Mouse (Mus musculus) MEL (cell line): ENCODE measurements at regions not wholly inside any gene's neighbourhood (a gene's known extent, or its start where the extent isn't known, plus 50 kb on each side); places are given as distances from the start of the nearest gene placed in this dataset.

Source experiments
- DNase-seq: peaks from one replicate; pipeline ENCODE4 v3.0.0; 2011; ENCODE audit warnings: low read depth, low spot score
- H3K27ac ChIP-seq: 2 replicates; pipeline ENCODE4 v1.5.1; 2012; ENCODE audit warnings: low read depth, mild to moderate bottlenecking, control low read depth, low read length, moderate library complexity; ENCODE audit not compliant: control insufficient read depth
- H3K27me3 ChIP-seq, 2 experiments: fragments of 150-350 bp in 1 of 2; sonication (generic) in 1 of 2; 2 replicates each; pipeline ENCODE4 v1.6.1; 2012; ENCODE audit warnings: low read length in 2 of 2, mild to moderate bottlenecking in 2 of 2, improper control_type of control experiment in 1 of 2, moderate library complexity in 1 of 2; ENCODE audit not compliant: insufficient read depth in 2 of 2, control insufficient read depth in 1 of 2
- H3K36me3 ChIP-seq, 2 experiments: 2 replicates each; pipeline ENCODE4 v1.6.1; 2012 to 2014; ENCODE audit warnings: low read length in 2 of 2, improper control_type of control experiment in 1 of 2, inconsistent platforms in 1 of 2, mild to moderate bottlenecking in 1 of 2; ENCODE audit not compliant: insufficient read depth in 2 of 2, control insufficient read depth in 1 of 2
- H3K4me1 ChIP-seq, 2 experiments: fragments of 150-350 bp in 1 of 2; sonication (generic) in 1 of 2; 2 replicates each; pipeline ENCODE4 v1.6.1; 2012; ENCODE audit warnings: low read length in 2 of 2, improper control_type of control experiment in 1 of 2, mild to moderate bottlenecking in 1 of 2; ENCODE audit not compliant: insufficient read depth in 2 of 2, control insufficient read depth in 1 of 2
- H3K4me3 ChIP-seq, 2 experiments: fragments of 150-350 bp in 1 of 2; sonication (generic) in 1 of 2; 2 replicates each; pipeline ENCODE4 v1.5.1; 2012; ENCODE audit warnings: low read depth in 2 of 2, low read length in 2 of 2, mild to moderate bottlenecking in 2 of 2, moderate library complexity in 2 of 2, control low read depth in 1 of 2, improper control_type of control experiment in 1 of 2; ENCODE audit not compliant: control insufficient read depth in 1 of 2, insufficient read depth in 1 of 2
- H3K79me2 ChIP-seq: 2 replicates; pipeline ENCODE4 v1.6.1; 2012; ENCODE audit warnings: mild to moderate bottlenecking, low read length, moderate library complexity; ENCODE audit not compliant: control insufficient read depth, poor library complexity, insufficient read depth
- H3K9ac ChIP-seq: 2 replicates; pipeline ENCODE4 v1.6.1; 2012; ENCODE audit warnings: low read depth, mild to moderate bottlenecking, control low read depth, low read length, moderate library complexity; ENCODE audit not compliant: control insufficient read depth, poor library complexity, severe bottlenecking
- H3K9me3 ChIP-seq: fragments of 150-350 bp; sonication (generic); replicated peaks from 2 replicates; pipeline ENCODE4 v1.6.1; 2012; ENCODE audit warnings: mild to moderate bottlenecking, low read length, improper control_type of control experiment, moderate library complexity; ENCODE audit not compliant: insufficient read depth
- BHLHE40 ChIP-seq: IDR thresholded peaks from 2 replicates; pipeline ENCODE4 v1.6.1; 2012; ENCODE audit warnings: low read depth, mild to moderate bottlenecking, inconsistent platforms, low read length, improper control_type of control experiment, borderline replicate concordance
- CHD1 ChIP-seq: IDR thresholded peaks from 2 replicates; pipeline ENCODE4 v1.6.1; 2012; ENCODE audit warnings: low read depth, mild to moderate bottlenecking, inconsistent platforms, low read length, improper control_type of control experiment
- CHD2 ChIP-seq: IDR thresholded peaks from 2 replicates; pipeline ENCODE4 v1.6.1; 2011; ENCODE audit warnings: low read length, improper control_type of control experiment
- CTCF ChIP-seq, 3 experiments: IDR thresholded peaks in 2 of 3; conservative IDR thresholded peaks in 1 of 3; 2 replicates each; pipeline ENCODE4 v1.5.1; 2011 to 2012; ENCODE audit warnings: low read length in 3 of 3, low read depth in 2 of 3, mild to moderate bottlenecking in 2 of 3, improper control_type of control experiment in 1 of 3, inconsistent platforms in 1 of 3, mixed read lengths in 1 of 3, moderate library complexity in 1 of 3; ENCODE audit not compliant: control insufficient read depth in 1 of 3, insufficient read depth in 1 of 3, poor library complexity in 1 of 3, severe bottlenecking in 1 of 3
- E2F4 ChIP-seq: IDR thresholded peaks from 2 replicates; pipeline ENCODE4 v1.6.1; 2011; ENCODE audit warnings: low read depth, low read length, improper control_type of control experiment, borderline replicate concordance
- ELF1 ChIP-seq: IDR thresholded peaks from 2 replicates; pipeline ENCODE4 v1.6.1; 2014; ENCODE audit warnings: low read depth, mild to moderate bottlenecking, inconsistent platforms, low read length, improper control_type of control experiment, moderate library complexity
- EP300 ChIP-seq, 2 experiments: IDR thresholded peaks; 2 replicates each; pipeline ENCODE4 v1.6.1; 2011; ENCODE audit warnings: improper control_type of control experiment in 2 of 2, low read length in 2 of 2, low read depth in 1 of 2, mild to moderate bottlenecking in 1 of 2
- ETS1 ChIP-seq: IDR thresholded peaks from 2 replicates; pipeline ENCODE4 v1.6.1; 2012; ENCODE audit warnings: low read depth, mild to moderate bottlenecking, inconsistent platforms, low read length, improper control_type of control experiment, moderate library complexity
- GABPA ChIP-seq: IDR thresholded peaks from 2 replicates; pipeline ENCODE4 v1.6.1; 2012; ENCODE audit warnings: low read depth, mild to moderate bottlenecking, inconsistent platforms, low read length, improper control_type of control experiment, moderate library complexity
- GATA1 ChIP-seq: IDR thresholded peaks from 2 replicates; pipeline ENCODE4 v1.6.1; 2011; ENCODE audit warnings: low read depth, low read length, improper control_type of control experiment
- HCFC1 ChIP-seq: IDR thresholded peaks from 2 replicates; pipeline ENCODE4 v1.6.1; 2012; ENCODE audit warnings: low read depth, mild to moderate bottlenecking, inconsistent platforms, low read length, improper control_type of control experiment, moderate library complexity
- JUND ChIP-seq: IDR thresholded peaks from 2 replicates; pipeline ENCODE4 v1.6.1; 2011; ENCODE audit warnings: low read depth, mild to moderate bottlenecking, improper control_type of control experiment, low read length
- KAT2A ChIP-seq: conservative IDR thresholded peaks from 2 replicates; pipeline ENCODE4 v1.6.1; 2012; ENCODE audit warnings: low read depth, low read length, improper control_type of control experiment, inconsistent platforms
- MAFK ChIP-seq: IDR thresholded peaks from 2 replicates; pipeline ENCODE4 v1.6.1; 2011; ENCODE audit warnings: low read depth, mild to moderate bottlenecking, low read length, improper control_type of control experiment, borderline replicate concordance
- MAX ChIP-seq: IDR thresholded peaks from 2 replicates; pipeline ENCODE4 v1.6.1; 2011; ENCODE audit warnings: low read length, improper control_type of control experiment
- MAZ ChIP-seq: IDR thresholded peaks from 2 replicates; pipeline ENCODE4 v1.6.1; 2012; ENCODE audit warnings: low read depth, mild to moderate bottlenecking, inconsistent platforms, low read length, improper control_type of control experiment
- MEF2A ChIP-seq: IDR thresholded peaks from 2 replicates; pipeline ENCODE4 v1.6.1; 2014; ENCODE audit warnings: low read depth, mild to moderate bottlenecking, inconsistent platforms, low read length, improper control_type of control experiment; ENCODE audit not compliant: poor library complexity, insufficient replicate concordance, severe bottlenecking; ENCODE audit errors: extremely low read depth
- MXI1 ChIP-seq: IDR thresholded peaks from 2 replicates; pipeline ENCODE4 v1.6.1; 2011; ENCODE audit warnings: mild to moderate bottlenecking, low read depth, low read length, improper control_type of control experiment
- MYB ChIP-seq: IDR thresholded peaks from 2 replicates; pipeline ENCODE4 v1.6.1; 2011; ENCODE audit warnings: mild to moderate bottlenecking, low read depth, low read length, improper control_type of control experiment
- MYC ChIP-seq: IDR thresholded peaks from 2 replicates; pipeline ENCODE4 v1.6.1; 2011; ENCODE audit warnings: low read depth, mild to moderate bottlenecking, low read length, improper control_type of control experiment, moderate library complexity
- NELFE ChIP-seq: IDR thresholded peaks from 2 replicates; pipeline ENCODE4 v1.6.1; 2011; ENCODE audit warnings: low read depth, low read length, improper control_type of control experiment
- NRF1 ChIP-seq: IDR thresholded peaks from 2 replicates; pipeline ENCODE4 v1.6.1; 2014; ENCODE audit warnings: low read depth, mild to moderate bottlenecking, inconsistent platforms, low read length, improper control_type of control experiment, moderate library complexity; ENCODE audit not compliant: poor library complexity, insufficient read depth, severe bottlenecking
- POLR2A ChIP-seq, 2 experiments: IDR thresholded peaks; 2 replicates each; pipeline ENCODE4 v1.6.1; 2011 to 2012; ENCODE audit warnings: low read length in 2 of 2, mild to moderate bottlenecking in 2 of 2, control low read depth in 1 of 2, improper control_type of control experiment in 1 of 2, low read depth in 1 of 2, moderate library complexity in 1 of 2; ENCODE audit not compliant: control insufficient read depth in 1 of 2, insufficient read depth in 1 of 2, poor library complexity in 1 of 2
- POLR2AphosphoS2 ChIP-seq: IDR thresholded peaks from 2 replicates; pipeline ENCODE4 v1.6.1; 2011; ENCODE audit warnings: low read length, improper control_type of control experiment
- POLR2AphosphoS5 ChIP-seq: IDR thresholded peaks from 2 replicates; pipeline ENCODE4 v1.6.1; 2012; ENCODE audit warnings: low read depth, borderline replicate concordance, mild to moderate bottlenecking, inconsistent platforms, low read length, moderate library complexity, mixed read lengths
- RAD21 ChIP-seq: IDR thresholded peaks from 2 replicates; pipeline ENCODE4 v1.6.1; 2011; ENCODE audit warnings: mild to moderate bottlenecking, low read depth, low read length, improper control_type of control experiment
- SIN3A ChIP-seq: IDR thresholded peaks from 2 replicates; pipeline ENCODE4 v1.6.1; 2012; ENCODE audit warnings: low read length, improper control_type of control experiment, inconsistent platforms
- SMC3 ChIP-seq: IDR thresholded peaks from 2 replicates; pipeline ENCODE4 v1.6.1; 2011; ENCODE audit warnings: low read depth, low read length, improper control_type of control experiment
- TAL1 ChIP-seq: IDR thresholded peaks from 2 replicates; pipeline ENCODE4 v1.6.1; 2012; ENCODE audit warnings: mild to moderate bottlenecking, inconsistent platforms, low read length, moderate library complexity, mixed read lengths
- TBP ChIP-seq: IDR thresholded peaks from 2 replicates; pipeline ENCODE4 v1.8.0; 2011; ENCODE audit warnings: low read depth, low read length, improper control_type of control experiment
- TCF12 ChIP-seq: IDR thresholded peaks from 2 replicates; pipeline ENCODE4 v1.6.1; 2014; ENCODE audit warnings: low read depth, mild to moderate bottlenecking, inconsistent platforms, low read length, improper control_type of control experiment, moderate library complexity
- UBTF ChIP-seq: IDR thresholded peaks from 2 replicates; pipeline ENCODE4 v1.6.1; 2012; ENCODE audit warnings: low read depth, mild to moderate bottlenecking, inconsistent platforms, low read length, improper control_type of control experiment, moderate library complexity, borderline replicate concordance; ENCODE audit not compliant: insufficient read depth
- USF1 ChIP-seq: IDR thresholded peaks from 2 replicates; pipeline ENCODE4 v1.6.1; 2014; ENCODE audit warnings: low read depth, mild to moderate bottlenecking, inconsistent platforms, low read length, improper control_type of control experiment, moderate library complexity
- ZKSCAN1 ChIP-seq: IDR thresholded peaks from 2 replicates; pipeline ENCODE4 v1.6.1; 2012; ENCODE audit warnings: low read depth, mild to moderate bottlenecking, inconsistent platforms, low read length, improper control_type of control experiment, moderate library complexity
- ZMIZ1 ChIP-seq: IDR thresholded peaks from 2 replicates; pipeline ENCODE4 v1.6.1; 2012; ENCODE audit warnings: low read depth, mild to moderate bottlenecking, inconsistent platforms, low read length, improper control_type of control experiment, moderate library complexity
- ZNF384 ChIP-seq: IDR thresholded peaks from 2 replicates; pipeline ENCODE4 v1.6.1; 2012; ENCODE audit warnings: low read depth, mild to moderate bottlenecking, inconsistent platforms, low read length, improper control_type of control experiment

DNA sequence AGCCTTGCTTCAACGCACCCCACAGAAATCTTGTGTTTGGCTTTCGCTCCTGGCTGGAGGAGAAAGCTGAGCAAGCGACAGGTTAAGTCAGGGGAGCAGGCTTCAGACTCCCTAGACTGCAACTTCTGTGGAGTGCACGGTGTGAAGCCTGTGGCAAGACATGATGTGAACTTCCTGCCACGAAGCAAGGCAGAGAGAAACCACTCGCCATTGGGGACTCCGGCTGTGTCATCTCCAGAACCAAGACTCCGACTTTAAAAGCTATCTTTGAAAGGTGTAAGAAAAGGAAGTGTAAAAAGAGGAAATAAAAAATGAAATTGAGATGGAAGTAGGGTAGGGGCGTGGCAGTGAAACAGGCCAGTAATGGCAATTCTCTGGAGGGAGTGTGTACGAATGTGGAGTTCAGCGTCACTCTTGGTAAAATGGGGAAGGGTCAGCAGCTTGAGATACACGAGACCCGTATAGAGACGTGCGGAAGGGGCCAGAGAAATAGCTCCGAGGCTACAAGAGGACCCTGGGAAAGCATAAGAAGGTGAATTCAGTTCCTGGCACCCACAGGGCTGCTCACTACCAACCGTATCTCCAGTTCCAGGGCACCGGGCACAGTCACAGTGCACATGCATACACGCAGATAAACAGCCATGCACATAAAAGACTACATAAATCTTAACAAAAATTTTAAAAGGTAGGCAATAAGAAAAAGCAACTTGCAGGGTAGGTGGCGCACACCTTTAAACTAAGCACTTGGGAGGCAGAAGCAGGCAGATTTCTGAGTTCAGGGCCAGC lies 57.1 kb upstream of the Larp1 start:
- DNase-seq: peak; percentile 89
- Histone ChIP-seq H3K27me3 (no peaks in the 10 kb centered on the region), H3K27ac (peak overlapping the region; percentile 43), H3K36me3 (peaks cover 0 to 24% of the 10 kb centered on the region in 2 experiments; a peak in 2 of 4 replicates), H3K79me2 (no peaks in the 10 kb centered on the region), H3K9me3 (no peaks in the 10 kb centered on the region), H3K9ac (peak overlapping the region; percentile 51), H3K4me3 (peak overlapping the region; percentile 50 to 58), H3K4me1 (peaks cover 10 to 29% of the 10 kb centered on the region in 2 experiments)
- TF ChIP-seq JUND: no peak
- TF ChIP-seq NELFE: no peak
- peak; percentile 56; the same call in 1 of the 2 replicates for TF ChIP-seq ETS1
- TF ChIP-seq ELF1: peak; percentile 57; the same call in 1 of the 2 replicates
- TF ChIP-seq MYC: no peak
- TF ChIP-seq CTCF (IDR thresholded peaks at IDR 0.05 in 2 of 3, conservative IDR thresholded peaks at IDR 0.05 in 1 of 3; ENCODE audit: control insufficient read depth in 1 of 3, insufficient read depth in 1 of 3, low read depth in 2 of 3, low read length in 3 of 3, poor library complexity in 1 of 3, severe bottlenecking in 1 of 3): no peak
- TF ChIP-seq HCFC1: peak; percentile 50; the same call in 1 of the 2 replicates
- no peak for TF ChIP-seq NRF1
- no peak for TF ChIP-seq POLR2AphosphoS2
- no peak for TF ChIP-seq CHD1
- peak; percentile 51 for TF ChIP-seq SIN3A
- TF ChIP-seq SMC3: peak; percentile 43
- no peak for TF ChIP-seq MYB
- no peak for TF ChIP-seq MAFK
- TF ChIP-seq ZKSCAN1: 0 out of 2 replicates have a peak, but pooled peaks have one; percentile 47
- TF ChIP-seq TAL1: peak; percentile 56
- peak; percentile 5 to 68; a peak in 3 of 4 replicates for TF ChIP-seq EP300 (IDR thresholded peaks at IDR 0.05; ENCODE audit: low read depth in 1 of 2, low read length in 2 of 2)
- TF ChIP-seq BHLHE40: no peak
- TF ChIP-seq MAZ: peak; percentile 19; the same call in 1 of the 2 replicates
- no peak for TF ChIP-seq ZMIZ1
- TF ChIP-seq UBTF: no peak
- peak; percentile 81 for TF ChIP-seq MXI1
- TF ChIP-seq POLR2A (IDR thresholded peaks at IDR 0.05; ENCODE audit: control insufficient read depth in 1 of 2, insufficient read depth in 1 of 2, low read depth in 1 of 2, low read length in 2 of 2, poor library complexity in 1 of 2): no peak
- peak; percentile 11; the same call in 1 of the 2 replicates for TF ChIP-seq TCF12
- TF ChIP-seq POLR2AphosphoS5: no peak
- no peak for TF ChIP-seq MEF2A
- TF ChIP-seq GATA1: 0 out of 2 replicates have a peak, but pooled peaks have one; percentile 14
- no peak; the same call in none of the 2 replicates for TF ChIP-seq RAD21
- no peak for TF ChIP-seq KAT2A
- TF ChIP-seq CHD2: no peak
- TF ChIP-seq ZNF384: no peak
- TF ChIP-seq MAX: peak; percentile 72
- TF ChIP-seq GABPA: no peak
- TF ChIP-seq TBP: 0 out of 2 replicates have a peak, but pooled peaks have one; percentile 44
- TF ChIP-seq USF1: 0 out of 2 replicates have a peak, but pooled peaks have one; percentile 10
- TF ChIP-seq E2F4: no peak
